Mouse (Mus musculus): ENCODE data around the gene Ms4a4c.
"Not testable (repeated sequence)": the region's sequence is repeated elsewhere in the genome, so short reads cannot be mapped to it uniquely, and the experiment has no call there.

Ms4a4c gene

DNA sequence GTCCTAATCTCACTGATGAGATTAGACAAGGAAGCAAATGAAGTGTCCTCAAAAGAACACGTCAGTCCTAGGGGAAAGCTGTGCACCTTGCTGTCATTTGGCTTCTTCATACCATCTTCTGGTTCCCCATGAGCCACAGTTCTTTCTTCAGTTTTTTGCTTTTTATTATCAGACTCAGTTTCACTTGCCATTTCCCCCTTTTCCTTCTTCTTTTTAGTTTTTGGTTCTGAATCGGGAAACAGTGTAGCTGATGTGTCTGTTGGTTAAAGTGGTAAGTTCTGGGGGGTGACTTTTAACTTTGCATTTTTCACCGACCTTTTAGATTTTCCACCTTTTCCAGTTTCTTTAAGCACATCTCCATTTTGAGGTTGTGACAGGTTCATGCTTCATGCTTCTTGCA lies at the start of gene Ms4a4c:
Gene Ms4a4c (plus strand): TSS at position 244 of the 400 bp plus-strand sequence.
- peak; percentile 33 to 51 for DNase-seq (ENCODE audit: low spot score in 2 of 2)

DNA sequence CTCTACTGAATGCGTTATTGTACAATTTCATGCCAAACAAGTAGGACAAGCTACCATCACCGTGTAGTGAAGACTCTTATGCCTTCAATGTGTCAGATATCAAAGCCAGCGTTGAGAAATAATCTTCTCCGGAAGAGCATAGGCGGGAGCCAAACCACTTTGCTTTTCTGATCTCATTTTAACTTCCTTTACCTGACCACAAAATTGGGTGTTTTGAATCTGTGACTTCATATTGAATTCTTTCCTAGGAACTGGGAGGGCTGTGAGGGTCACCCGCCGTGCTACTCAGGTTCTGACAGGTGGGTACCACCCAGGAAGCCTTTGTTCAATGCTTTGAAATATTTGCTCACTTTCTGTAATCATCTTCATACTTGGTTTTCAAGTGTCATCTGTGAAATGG lies 48.8 kb upstream of the Ms4a4c start:
- DNase-seq (ENCODE audit: low spot score in 2 of 2) = peak; percentile 56 to 64

DNA sequence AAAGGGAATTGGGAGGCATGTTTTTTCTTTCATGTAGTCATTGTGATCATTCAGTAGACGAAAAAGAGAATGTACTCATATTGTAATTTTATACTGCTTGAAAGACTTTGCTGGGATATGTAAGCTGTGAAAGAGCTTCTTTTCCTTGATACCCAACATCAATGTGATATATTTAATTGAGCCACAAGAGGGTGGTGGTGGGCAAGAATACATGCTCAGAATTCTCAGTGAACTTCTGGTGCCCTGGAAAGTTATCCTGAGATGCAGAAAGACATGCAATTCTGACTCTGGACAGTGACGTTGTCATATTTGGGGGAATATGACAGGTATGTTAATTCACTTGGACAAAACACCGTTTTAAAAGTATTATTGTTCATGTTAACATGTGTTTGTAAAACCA lies 44.5 kb upstream of the Ms4a4c start:
- peak in 1 of 2 experiments; percentile 46 for DNase-seq (ENCODE audit: low spot score in 2 of 2)

DNA sequence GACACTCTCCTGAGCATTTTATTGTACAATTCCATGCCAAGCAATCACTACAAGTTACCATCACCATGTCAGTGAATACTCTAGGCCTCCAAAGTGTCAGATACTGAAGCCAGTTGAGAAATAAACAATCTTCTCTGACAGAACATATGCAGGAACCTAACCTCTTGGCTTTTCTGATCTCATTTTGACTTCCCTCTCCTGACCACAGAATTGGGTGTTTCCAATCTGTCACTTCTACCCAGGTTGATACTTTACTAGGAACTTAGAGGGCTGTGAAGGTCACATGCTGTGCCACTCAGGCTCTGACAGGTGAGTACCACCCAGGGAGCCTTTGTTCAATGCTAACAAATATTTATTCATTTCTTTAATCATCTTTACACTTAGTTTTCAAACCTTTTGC lies 42.6 kb upstream of the Ms4a4c start:
- DNase-seq (ENCODE audit: low spot score in 2 of 2) = peak; percentile 67 to 68

DNA sequence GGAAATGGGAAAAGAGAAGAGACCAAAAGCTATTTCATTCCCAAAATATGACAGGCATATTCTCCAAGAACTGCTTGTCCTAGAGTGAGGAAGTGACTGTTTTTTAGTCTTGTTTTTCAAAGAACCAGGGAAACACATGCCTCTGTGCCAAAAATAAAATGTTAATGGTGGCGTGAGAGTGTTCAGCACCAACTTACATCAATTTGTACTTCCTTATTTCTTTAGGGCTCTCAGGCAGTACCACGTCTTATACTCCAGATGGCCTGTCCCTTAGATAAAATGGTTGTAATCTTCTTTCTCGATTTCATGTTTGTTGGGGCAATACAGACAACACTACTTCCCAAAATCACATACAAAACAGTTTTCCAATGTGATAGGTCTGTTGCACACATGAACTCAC lies 36.3 kb upstream of the Ms4a4c start:
- no peak for DNase-seq (ENCODE audit: low spot score in 2 of 2)

DNA sequence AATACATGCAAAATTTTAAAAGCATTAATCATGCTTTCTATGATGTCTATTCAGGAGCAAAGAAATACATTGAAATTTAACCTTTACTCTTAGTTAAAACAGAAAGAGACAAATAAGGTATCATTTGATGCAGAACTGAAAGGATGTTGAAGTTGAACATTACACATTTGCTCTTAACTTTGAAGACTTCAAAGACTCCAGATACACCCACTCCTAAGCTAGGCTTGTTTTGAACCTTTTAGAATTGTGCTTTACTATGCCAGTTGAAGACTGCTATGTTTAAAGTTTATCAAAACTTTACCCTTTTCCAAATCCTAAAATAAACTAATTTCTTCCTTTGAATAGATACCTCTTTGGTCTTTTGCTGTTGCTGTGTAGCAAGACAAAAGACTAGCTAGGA lies 33.4 kb upstream of the Ms4a4c start:
- no peak for DNase-seq (ENCODE audit: low spot score in 2 of 2)

DNA sequence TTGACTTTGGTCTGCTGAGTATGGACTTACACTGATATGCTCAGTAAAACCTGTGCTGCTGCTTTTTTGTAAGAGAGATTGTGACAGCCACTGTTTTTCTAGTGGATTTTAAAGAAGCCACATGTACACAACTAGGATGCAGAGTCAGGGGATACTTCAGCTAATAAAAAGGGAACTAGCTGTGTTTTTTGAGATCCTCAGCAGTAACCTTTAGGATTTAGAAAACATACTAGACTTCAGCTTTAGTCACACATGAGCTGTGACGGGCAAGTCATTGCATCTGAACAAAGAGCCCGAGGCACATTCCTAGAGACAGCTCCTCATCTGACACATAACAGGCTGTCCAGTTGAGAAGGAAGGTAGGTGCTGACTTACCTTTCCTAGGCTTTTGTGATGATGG lies 29.3 kb upstream of the Ms4a4c start, which contains the start of gene Ms4a4a:
Gene Ms4a4a (plus strand): TSS at position 251 of the 400 bp plus-strand sequence.
- DNase-seq (ENCODE audit: low spot score in 2 of 2) = no peak

DNA sequence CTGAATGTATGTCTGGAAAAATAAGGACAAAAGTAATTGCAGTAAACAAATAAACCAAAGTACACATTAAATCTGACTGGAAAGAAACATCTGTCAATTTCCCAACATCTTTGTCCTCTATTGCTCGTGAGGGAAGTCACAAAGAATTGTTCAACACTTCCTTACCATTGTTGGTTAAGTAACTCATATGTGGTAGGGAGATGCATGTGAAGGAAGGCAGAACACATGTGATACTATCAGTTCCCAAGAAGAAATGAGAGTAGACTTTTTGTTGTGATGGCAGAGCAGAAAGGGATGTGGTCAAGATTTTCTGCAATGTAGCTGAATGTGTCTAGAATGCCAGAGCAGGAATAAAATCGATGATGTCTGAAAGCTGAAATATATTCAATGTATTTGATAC lies 28.2 kb upstream of the Ms4a4c start:
- DNase-seq (ENCODE audit: low spot score in 2 of 2) = no peak

DNA sequence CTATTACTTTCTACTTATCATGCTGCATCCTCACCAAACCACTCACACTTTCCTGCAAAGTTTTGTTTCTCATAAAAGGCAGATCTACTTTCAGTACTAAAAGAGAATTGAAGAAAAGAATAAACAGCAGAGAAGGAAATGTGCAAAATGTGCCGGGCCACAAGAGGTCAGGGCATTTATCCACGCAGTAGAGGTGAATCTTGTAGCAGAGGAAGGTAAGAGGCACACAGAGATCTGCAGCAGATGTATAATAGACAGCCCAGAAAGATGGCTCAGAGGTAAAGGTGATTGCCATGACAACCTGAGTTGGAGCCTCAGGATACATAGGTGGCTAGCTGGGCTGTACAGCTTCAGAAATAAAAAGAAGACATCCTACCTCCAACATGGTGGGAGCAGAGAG lies 17.5 kb upstream of the Ms4a4c start:
- peak; percentile 58 to 63 for DNase-seq (ENCODE audit: low spot score in 2 of 2)

DNA sequence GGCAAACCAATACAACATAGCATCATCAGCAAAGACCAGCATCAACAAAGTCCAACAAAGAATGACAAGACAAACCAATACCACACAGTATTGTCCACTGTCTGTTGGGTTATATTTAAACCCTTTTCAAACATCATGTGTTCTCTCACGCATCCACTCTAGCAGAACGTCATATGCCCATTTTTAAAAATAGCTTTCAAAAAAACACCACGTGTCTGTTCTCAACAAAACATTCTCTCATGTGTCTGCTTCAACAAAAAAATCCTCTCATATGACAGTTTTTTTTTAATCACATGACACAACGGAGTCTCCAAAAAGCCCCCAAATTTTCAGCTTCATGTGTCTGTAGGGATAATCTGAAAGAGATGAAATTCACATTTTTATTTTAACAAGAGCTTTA lies 16.9 kb upstream of the Ms4a4c start:
- peak; percentile 56 to 69 for DNase-seq (ENCODE audit: low spot score in 2 of 2)

DNA sequence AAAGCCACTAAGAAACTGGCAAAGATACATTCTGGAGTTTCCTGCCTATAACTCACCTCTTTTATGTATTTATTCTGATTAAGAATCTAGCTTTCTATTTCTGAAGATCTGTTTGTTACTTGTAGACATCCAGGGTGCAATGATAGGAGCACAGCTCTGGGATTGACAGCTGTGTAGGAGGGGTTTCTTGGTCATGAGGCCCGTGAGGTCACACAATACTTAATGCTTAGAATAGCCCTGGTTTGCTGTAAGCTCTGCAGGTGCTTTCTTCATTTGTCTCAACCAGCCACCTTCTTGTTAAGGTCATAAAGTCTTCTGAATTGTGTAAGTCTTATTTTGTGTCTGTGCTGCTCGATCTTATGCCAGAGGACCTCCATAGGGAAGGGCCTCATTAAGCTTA lies 15.6 kb upstream of the Ms4a4c start:
- peak; percentile 53 to 60 for DNase-seq (ENCODE audit: low spot score in 2 of 2)

DNA sequence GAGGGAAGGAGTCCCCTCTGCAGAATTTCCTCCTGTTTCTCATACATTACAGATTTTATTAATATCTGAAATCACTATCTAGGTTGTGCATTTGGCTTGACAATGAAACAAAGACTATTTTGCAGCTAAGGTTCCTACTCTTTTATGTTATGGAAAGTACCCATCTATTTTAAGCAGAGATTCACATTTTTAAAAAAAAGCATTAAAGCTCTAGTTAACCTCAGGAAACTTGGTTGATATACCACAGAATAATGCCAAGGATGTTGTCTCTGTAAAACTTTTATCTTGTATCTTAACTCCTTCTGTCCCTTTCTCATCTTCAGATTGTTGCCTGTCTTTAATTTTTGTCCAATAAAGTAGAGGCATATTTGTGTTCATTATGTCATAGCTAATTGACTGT lies 8.8 kb upstream of the Ms4a4c start:
- DNase-seq (ENCODE audit: low spot score in 2 of 2) = no peak

DNA sequence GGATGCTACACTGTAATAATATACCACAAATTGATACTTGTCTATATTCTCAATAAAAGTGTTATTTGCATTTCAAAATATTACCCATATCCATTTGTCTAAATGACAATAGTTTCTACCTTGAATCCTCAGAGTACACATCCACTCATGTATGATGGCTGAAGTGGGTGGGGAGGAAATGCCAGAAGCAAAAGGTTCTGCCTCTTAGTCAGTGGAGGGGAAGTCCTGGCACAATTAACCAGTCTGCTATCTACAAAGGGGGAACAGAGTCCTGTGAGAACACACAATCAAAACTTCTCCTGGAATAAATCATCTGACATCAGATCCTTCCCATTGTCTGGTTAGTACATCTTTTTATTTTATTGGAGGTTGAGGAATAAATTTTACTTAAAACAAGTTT lies 2.9 kb downstream of the Ms4a4c start:
- peak; percentile 77 to 81 for DNase-seq (ENCODE audit: low spot score in 2 of 2)

DNA sequence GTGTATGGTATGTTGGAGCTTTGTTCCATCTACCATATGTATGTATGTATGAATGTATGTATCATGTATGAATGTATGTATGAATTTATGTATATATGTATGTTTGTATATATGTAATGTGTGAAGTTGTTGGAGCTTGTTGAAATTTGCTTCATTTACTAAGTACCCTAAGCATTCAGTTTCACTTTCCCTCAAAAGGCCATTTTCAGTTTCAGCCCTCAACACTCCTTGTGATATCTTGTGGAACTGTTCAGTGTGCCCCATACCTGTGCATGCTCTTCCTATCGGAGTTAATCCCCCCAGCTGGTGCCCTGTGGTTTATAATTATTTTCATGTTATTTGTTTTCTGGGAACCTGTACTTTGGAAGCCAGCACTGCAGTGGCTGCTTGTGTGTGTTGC lies 4.0 kb downstream of the Ms4a4c start:
- DNase-seq (ENCODE audit: low spot score in 2 of 2) = no peak

DNA sequence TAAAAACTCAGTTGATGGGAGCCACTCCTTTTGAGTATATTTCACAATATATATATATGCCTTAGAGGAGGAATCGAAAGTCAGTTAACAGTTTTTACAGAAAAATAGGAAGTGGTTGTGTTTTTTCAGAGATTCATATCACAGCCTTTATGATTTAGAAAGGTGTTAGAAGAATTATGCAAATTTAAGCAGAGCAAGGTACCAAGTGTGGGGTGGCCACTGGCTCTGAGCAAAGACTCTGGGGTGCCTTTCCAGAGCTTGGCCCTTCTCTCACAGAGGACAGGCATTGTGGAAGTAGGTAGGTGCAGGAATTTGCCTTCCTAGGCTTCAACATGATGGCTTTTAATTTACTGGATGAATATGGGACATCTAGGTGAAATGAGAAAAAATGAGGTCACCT lies 7.1 kb downstream of the Ms4a4c start:
- peak; percentile 52 to 59 for DNase-seq (ENCODE audit: low spot score in 2 of 2)

DNA sequence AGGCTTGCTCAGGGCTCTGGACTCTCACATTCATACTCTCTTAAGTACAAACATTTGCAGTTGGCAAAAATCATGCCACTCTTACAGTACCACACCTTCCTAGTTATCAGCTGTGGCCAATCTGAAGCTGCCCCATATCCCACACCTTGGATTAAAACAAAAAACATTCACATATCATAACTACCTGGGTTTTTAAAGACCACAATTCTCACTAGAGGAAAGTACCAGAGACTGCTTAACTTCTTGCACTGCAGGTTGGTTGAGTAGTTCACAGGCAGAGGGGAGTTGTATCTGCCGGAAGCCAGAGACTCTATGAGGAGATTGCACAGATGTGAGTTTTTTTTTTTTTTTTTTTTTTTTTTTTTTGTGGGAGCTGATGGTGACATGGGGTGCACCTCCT lies 9.5 kb downstream of the Ms4a4c start:
- no peak for DNase-seq (ENCODE audit: low spot score in 2 of 2)

DNA sequence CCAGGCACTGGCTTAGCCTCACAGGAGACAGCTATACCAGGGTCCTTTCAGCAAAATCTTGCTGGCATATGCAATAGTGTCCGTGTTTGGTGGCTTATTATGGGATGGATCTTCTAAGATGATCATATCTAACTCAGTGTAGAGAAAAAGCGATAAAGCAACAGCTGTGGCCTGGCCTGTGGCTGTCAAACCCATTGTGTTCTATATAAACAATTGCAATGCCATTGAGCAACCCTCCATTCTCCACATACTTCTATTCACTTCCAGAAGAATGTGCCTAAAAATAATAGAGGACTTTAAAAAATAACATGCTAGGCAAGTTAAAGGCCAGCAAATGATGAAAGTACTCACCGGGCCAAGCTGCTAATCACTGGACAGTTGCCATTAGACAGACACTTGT lies 11.0 kb downstream of the Ms4a4c start:
- DNase-seq (ENCODE audit: low spot score in 2 of 2) = no peak

DNA sequence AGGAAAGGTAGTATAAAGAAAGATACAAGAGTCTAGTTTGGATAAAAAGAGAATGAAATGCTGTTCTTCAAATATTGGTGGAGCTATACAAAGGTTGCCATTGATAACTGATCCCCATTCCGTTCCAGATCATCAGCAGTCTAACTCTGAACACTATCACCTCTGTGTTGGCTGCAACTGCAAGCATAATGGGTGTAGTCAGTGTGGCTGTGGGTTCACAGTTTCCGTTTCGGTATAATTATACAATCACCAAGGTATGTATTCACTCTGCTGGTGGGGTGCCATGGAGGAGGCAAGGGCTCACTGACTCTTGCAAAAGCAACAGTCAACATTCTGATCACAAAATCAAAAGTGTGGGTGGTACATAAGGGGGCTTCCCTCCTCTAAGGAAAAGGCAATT lies 14.3 kb downstream of the Ms4a4c start:
- not testable (repeated sequence) for DNase-seq (ENCODE audit: low spot score in 2 of 2)

DNA sequence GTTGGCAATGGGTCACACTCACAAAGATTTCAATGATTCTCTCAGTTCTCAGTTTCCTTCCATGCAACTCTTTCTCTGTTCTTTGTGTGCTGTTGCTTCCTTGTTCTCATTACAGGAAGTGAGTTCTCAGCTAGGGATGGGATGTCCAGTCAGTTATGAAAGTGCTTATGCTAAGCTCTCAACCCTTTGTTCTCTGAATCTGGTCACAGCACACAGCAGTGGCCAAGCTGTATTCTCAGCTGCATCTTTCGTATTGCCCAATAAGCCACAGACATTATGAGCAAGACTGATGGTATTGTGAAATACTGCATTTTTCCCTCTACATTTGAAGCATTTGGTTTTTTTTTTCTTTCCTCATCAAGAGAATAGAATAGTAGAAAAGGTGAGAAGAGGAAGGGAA lies 26.6 kb downstream of the Ms4a4c start:
- DNase-seq (ENCODE audit: low spot score in 2 of 2) = not testable (repeated sequence)

DNA sequence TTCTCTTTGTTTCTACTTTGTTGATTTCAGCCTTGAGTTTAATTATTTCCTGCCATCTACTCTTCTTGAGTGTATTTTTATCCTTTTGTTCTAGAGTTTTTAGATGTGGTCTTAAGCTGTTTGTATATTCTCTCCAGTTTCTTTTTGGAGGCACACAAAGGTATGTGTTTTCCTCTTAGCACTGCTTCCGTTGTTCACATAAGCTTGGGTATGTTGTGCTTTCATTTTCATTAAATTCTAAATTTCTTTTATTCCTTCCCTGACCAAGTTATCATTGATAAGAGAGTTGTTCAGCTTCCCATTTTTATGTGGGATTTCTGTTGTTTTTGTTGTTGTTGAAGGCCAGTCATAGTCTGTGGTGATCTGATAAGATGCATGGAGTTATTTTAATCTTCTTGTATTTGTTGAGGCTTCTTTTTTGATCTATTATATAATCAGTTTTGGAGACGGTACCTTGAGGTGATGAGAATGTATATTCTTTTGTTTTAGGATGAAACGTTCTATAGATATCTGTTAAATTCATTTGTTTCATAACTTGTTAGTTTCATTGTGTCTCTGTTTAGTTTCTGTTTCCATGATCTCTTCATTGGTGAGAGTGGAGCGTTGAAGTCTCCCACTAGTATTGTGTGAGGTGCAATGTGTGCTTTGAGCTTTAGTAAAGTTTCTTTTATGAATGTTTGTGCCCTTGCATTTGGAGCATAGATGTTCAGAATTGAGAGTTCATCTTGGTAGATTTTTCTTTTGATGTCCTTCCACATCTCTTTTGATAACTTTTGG lies 30.7 kb downstream of the Ms4a4c start:
- no peak for DNase-seq (ENCODE audit: low spot score in 2 of 2)

DNA sequence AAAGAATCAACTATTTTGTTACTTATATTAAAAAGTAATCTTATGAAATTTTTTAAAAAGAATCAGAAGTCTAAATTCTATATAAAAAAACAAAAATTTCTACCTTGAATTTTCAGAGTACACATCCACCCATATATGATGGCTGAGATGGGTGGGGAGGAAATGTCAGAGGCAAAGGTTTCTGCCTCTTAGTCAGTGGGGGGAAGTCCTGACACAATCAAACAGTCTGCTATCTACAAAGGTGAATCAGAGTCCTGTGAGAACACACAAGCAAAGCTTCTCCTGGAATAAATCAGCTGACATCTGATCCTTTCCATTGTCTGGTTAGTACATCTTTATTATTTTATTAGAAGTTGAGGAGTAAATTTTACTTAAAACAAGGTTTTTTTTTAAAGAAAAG lies 38.8 kb downstream of the Ms4a4c start, which contains the start of gene Ms4a4b:
Gene Ms4a4b (plus strand): TSS at position 216 of the 400 bp plus-strand sequence.
- peak; percentile 29 to 33 for DNase-seq (ENCODE audit: low spot score in 2 of 2)

DNA sequence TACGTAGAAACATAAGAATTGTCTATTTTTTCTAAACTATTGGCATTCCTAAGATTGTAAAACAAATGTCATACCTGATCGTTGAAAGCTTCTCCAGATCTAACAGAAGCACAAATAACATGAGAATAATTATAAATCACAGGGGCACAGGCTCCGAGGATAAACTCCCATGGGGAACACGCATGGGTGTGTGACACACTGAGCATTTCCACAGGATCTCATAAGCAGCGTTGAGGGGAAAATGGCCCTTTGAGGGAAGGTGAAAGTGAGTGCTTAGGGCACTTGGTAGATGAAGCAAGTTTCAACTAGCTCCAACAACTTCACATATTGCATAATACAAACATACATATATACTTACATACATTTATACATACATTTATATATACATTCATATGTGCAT lies 39.4 kb downstream of the Ms4a4c start:
- DNase-seq (ENCODE audit: low spot score in 2 of 2) = no peak

DNA sequence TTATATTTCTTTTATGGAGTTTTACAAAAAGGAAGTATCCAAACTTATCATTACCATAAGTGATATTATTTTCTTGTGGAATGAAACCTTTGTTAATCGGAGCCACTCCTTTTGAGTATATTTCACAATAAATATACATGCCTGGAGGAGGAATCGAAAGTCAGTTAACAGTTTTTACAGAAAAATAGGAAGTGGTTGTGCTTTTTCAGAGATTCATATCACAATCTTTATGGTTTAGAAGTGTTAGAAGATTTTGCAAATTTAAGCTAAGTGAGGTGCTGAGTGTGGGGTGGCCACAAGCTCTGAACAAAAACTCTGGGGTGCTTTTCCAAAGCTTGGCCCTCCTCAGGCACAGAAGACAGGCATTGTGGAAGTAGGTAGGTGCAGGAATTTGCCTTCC lies 42.7 kb downstream of the Ms4a4c start:
- peak in 1 of 2 experiments; percentile 36 for DNase-seq (ENCODE audit: low spot score in 2 of 2)

DNA sequence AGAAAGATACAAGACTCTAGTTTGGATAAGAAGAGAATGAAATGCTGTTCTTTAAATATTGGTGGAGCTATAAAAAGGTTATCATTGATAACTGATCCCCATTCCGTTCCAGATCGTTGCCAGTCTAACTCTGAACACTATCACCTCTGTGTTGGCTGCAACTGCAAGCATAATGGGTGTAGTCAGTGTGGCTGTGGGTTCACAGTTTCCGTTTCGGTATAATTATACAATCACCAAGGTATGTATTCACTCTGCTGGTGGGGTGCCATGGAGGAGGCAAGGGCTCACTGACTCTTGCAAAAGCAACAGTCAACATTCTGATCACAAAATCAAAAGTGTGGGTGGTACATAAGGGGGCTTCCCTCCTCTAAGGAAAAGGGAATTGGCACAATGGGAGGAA lies 54.5 kb downstream of the Ms4a4c start:
- not testable (repeated sequence) for DNase-seq (ENCODE audit: low spot score in 2 of 2)
